Mouse (Mus musculus) T-cell, adult 66 days (primary cell): ENCODE data around the gene Chd8. TPM values are rescaled to one million over a fixed set of nuclear protein-coding genes. Genes with fewer than 3 reads are reported as not detected.

Source experiments
- total RNA-seq, 2 experiments: library from RNA; stranded (reverse); gene quantifications; 3 replicates in 1 of 2; 4 replicates in 1 of 2; pipeline ENCODE4 v1.2.4; 2023

Gene Chd8
- 100 to 1,000 TPM; 237 to 253 TPM for total RNA-seq

GRCm38 (mm10) chr14:52257484-52258213 lies at the start of gene Chd8:
TSS of gene Chd8 (minus strand) at chr14:52257780.

GRCm38 (mm10) chr14:52304644-52305271 lies 47.2 kb upstream of the Chd8 start, which contains the start of gene Mettl3:
TSS of gene Mettl3 (minus strand) at chr14:52305128.

GRCm38 (mm10) chr14:52278932-52279746 lies 21.6 kb upstream of the Chd8 start, which contains the start of the genes Tox4 and Rab2b:
TSS of gene Tox4 (plus strand) at chr14:52279146.
TSS of gene Rab2b (minus strand) at chr14:52279545.

GRCm38 (mm10) chr14:52197156-52197878 lies 60.3 kb downstream of the Chd8 start, which contains the start of gene Supt16:
TSS of gene Supt16 (minus strand) at chr14:52197416.

Other genes with a start within 250 kb of the Chd8 start
- gene Tmem253, start 242.1 kb downstream of the Chd8 start, total RNA-seq, result not detected
- gene Zfp219, start 237.0 kb downstream of the Chd8 start, total RNA-seq, result 10 to 100 TPM; 11.2 to 21.6 TPM
- gene Olfr221, start 215.3 kb downstream of the Chd8 start, total RNA-seq, result not detected
- 100 to 1,000 TPM; 421 to 459 TPM for gene Hnrnpc, start 153.8 kb downstream of the Chd8 start, total RNA-seq
- gene Rpgrip1, start 147.1 kb downstream of the Chd8 start, total RNA-seq, result 10 to 100 TPM; 16.6 to 17.7 TPM
- 10 to 100 TPM; 71.1 to 71.8 TPM for gene Supt16, start 60.4 kb downstream of the Chd8 start, total RNA-seq
- 100 to 1,000 TPM; 103 to 118 TPM for gene Tox4, start 21.4 kb upstream of the Chd8 start, total RNA-seq
- gene Rab2b, start 21.8 kb upstream of the Chd8 start, total RNA-seq, result 10 to 100 TPM; 15.6 to 17.5 TPM
- gene Mettl3, start 47.3 kb upstream of the Chd8 start, total RNA-seq, result 10 to 100 TPM; 58.0 to 94.6 TPM
- 1 to 10 TPM; 3.7 to 4.4 TPM for gene Sall2, start 71.0 kb upstream of the Chd8 start, total RNA-seq
- not detected for gene Olfr1513, start 98.6 kb upstream of the Chd8 start, total RNA-seq
- gene Olfr1512, start 121.4 kb upstream of the Chd8 start, total RNA-seq, result not detected
- not detected for gene Olfr1511, start 139.6 kb upstream of the Chd8 start, total RNA-seq
- gene Olfr1510, start 156.6 kb upstream of the Chd8 start, total RNA-seq, result not detected
- not detected for gene Olfr1509, start 185.2 kb upstream of the Chd8 start, total RNA-seq
- not detected for gene Olfr1508, start 209.7 kb upstream of the Chd8 start, total RNA-seq
- not detected for gene Olfr1507, start 238.0 kb upstream of the Chd8 start, total RNA-seq